Mouse (Mus musculus) megakaryocyte-erythroid progenitor cell, adult 5-6 weeks (primary cell): ENCODE results near the gene Tubgcp5. TPM values are rescaled to one million over a fixed set of nuclear protein-coding genes. Genes with fewer than 3 reads are reported as not detected.

Source experiments
- total RNA-seq, 2 experiments: library from RNA; stranded (forward) in 1 of 2; stranded (reverse) in 1 of 2; fragments of 200-1000, 215-1000 nt in 1 of 2; fragments of >200 nt in 1 of 2; fragmentation: Nextera tagmentation in 1 of 2; gene quantifications; 2 replicates each; pipeline ENCODE4 v1.2.3; 2014 to 2017

The Tubgcp5 gene
- total RNA-seq, 2 experiments from 2014 or later = 43.8 to 55.7 TPM

Other genes with a start within 250 kb of the Tubgcp5 start
- gene Siglech, start 26.0 kb upstream of the Tubgcp5 start, total RNA-seq (2014; fragmentation: Nextera tagmentation) = not detected in 2 replicates
- 0.15 TPM in 1 of 2 replicates, not detected in the other for gene Siglech, start 26.0 kb upstream of the Tubgcp5 start, total RNA-seq (2017)
- 21.4 and 42.4 TPM in 2 replicates for gene Cyfip1, start 47.6 kb downstream of the Tubgcp5 start, total RNA-seq (2014; fragmentation: Nextera tagmentation)
- gene Cyfip1, start 47.6 kb downstream of the Tubgcp5 start, total RNA-seq (2017) = 20.4 and 58.9 TPM in 2 replicates
- 27.6 and 35.5 TPM in 2 replicates for gene Nipa2, start 168.3 kb downstream of the Tubgcp5 start, total RNA-seq (2014; fragmentation: Nextera tagmentation)
- gene Nipa2, start 168.3 kb downstream of the Tubgcp5 start, total RNA-seq (2017) = 26.9 and 38.0 TPM in 2 replicates
- gene Nipa1, start 225.8 kb downstream of the Tubgcp5 start, total RNA-seq (2014; fragmentation: Nextera tagmentation) = 12.6 and 16.9 TPM in 2 replicates
- 25.5 and 31.7 TPM in 2 replicates for gene Nipa1, start 225.8 kb downstream of the Tubgcp5 start, total RNA-seq (2017)